Mouse (Mus musculus) kidney, adult 11 months (tissue): ENCODE data around the gene Cd4.
"Not testable (repeated sequence)": the region's sequence is repeated elsewhere in the genome, so short reads cannot be mapped to it uniquely, and the experiment has no call there.

Experiments
- DNase-seq: peaks from one replicate; pipeline ENCODE4 v3.0.0; 2022

The Cd4 gene

DNA sequence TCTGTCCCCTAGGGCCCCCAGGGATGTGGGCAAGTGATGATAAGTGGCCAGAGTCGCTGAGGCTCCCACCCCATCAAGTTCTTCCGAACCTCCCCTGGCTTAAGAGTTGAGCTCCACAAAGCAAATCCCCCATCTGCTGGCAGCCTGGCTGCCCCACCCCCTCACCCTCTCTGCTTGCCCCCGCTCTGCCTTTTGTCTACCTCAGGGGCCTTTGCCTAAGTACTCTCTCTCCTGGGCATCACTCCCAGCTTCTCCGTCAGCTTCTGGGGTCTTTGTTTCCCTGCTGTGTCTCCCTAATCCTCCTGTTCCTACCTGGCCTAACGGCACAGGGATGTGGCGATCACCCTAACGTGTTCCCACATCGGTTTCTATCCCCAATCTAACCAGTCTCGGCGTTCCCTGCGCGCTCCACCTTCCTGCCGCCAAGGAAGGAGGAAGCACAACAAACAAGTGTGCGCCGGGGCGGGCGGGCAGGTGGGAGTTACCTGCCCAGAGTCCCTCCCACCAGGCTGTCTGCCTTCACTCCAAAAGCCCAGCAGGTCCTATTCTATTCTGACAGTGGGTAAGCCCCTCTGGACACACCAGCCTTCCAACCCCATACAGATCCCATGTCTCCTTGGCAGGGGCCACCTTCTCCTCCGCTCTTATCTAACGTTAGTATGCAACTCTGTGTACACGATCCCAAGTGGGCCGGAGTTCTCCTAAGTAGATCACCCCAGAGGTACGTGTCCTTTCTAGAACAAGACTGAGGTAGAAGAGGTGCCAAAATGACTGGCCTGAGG is 27.3 kb upstream of the Cd4 start:
- DNase-seq = peak; percentile 71

DNA sequence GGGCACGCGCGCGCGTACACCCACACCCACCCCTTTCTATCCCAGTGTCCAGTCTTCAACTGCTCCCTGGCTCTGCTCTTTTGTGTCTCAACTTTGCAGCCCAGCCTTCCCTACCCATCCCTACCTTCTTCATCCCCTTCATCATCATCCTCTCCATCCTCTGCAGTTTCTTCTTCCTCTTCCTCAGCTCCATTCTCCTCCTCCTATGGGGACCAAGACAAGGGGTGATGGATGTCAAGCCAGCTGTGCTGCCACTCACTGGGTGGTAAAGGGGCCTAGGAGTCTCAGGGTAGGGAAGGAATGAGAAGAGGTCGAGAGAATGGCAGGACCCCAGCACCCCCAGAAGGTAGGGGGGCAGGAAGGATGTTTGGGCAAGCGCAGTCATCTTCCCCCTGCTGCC is 26.5 kb upstream of the Cd4 start:
- DNase-seq = no peak

DNA sequence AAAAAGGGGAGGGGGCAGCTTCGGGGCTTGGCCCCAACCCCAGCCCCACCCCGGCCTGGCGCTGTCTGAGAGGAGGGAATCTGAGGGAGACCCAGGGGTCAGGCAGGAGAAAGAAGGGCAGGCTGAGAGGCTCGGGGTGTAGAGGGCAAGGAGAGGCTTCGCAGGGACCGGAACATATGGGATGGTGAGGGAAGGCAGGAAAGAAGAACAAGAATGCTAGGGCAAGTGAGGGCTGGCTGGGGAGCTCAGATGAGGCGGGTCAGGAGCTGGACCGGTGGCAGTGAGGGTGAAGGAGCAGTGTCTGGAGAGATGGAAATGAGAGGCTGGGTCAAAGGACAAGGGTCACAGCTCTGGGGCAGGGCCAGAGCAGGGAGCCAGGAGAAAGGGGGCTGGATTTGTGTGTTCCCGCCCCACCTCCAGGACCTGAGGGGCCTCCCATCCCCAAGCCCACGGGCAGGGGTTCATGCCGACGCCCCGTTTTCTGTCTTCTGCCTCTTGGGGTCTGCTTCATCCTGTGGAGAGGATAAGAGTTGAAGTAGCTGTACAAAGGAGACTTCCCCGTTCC is 25.8 kb upstream of the Cd4 start:
- DNase-seq = peak; percentile 75

DNA sequence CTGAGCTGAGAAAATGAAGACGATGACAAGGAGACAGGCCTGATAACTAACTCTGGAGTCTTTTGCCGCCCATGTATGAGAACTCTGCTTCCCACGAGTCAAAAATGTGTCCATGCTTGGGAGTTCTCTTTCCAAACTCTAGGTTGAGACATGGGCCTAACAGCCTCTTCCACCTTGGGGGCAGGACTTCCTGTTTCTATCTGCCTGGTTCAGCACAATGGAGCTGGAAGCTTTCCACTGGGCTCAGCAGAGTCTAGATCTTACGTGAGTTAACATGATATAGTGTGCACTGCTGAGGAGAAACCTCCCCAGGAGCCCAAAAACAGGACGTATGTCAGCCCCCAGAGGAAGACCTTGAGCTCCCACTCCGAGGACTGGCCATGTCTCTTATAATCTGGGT is 25.2 kb upstream of the Cd4 start:
- no peak for DNase-seq

DNA sequence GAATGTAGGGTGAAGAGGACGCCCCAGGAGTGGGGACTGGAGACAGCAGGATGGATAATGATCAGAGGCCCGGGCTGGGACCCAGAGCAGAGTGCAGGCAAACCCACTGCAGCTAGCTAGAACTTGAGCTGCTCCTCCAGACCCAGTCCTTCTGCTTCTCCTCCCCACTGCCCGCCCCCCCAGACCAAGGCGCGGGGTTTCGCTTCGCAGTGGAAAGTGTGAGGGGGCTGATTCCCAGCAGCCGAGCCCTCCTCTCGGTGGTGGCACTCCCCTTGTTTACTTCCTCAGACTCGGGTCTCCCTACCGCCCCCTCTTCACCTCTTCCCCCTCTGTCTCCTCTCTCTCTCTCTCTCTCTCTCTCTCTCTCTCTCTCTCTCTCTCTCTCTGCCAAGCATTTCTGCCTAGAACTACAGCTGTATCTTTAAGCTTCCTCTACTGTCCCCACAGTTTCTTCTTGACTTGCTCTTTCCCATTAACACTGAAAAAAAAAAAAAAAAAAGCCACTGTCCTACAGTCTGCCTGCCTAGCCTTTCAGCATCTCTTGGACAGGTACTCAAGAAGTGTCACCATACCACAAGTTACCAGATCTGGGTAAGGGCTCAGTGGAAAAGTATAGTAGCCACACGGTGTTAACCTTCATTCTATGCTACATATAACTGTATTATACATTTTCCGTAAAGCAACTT is 23.7 kb upstream of the Cd4 start, which contains the start of gene Lag3:
TSS of gene Lag3 (minus strand) at position 173 of the 686 bp plus-strand sequence.
- DNase-seq = no peak

DNA sequence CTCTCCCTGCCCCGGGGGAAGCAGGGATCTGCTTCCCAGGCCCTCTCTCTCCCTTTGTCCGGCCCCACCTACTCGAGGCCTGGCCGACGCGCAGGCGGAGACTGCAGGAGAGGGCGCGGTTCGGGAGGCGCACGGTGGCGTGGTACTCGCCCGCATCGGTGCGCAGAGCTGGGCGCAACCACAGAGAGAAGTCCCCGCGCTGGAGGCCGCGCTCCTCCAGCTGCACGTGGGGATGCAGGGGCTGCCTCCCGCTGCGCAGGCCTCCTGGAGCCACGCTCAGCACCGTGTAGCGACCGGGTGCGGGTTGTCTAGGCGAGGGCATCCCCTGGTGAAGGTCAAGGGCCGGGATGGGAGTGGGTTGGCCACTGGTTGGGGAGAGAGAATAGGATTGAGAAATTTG is 22.0 kb upstream of the Cd4 start:
- no peak for DNase-seq

DNA sequence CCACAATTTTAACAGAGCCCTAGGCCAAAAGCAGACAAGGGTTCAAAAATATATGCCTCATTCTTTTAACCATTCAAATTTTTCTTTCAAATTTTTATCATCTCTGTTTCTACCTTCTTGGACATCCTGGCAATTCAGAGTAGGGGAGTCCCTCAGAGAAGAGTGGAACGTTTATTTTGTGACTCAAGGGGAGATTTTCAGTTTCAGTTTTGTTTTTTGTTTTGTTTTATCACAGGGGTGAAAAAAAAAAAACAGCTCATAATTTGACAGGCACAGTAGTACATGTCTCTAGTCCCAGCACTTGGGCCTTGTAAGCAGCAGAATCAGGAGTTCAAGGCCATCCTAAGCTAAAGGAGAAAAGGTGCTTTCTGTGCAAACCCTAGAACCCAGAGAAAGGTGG is 19.7 kb upstream of the Cd4 start:
- DNase-seq = no peak

DNA sequence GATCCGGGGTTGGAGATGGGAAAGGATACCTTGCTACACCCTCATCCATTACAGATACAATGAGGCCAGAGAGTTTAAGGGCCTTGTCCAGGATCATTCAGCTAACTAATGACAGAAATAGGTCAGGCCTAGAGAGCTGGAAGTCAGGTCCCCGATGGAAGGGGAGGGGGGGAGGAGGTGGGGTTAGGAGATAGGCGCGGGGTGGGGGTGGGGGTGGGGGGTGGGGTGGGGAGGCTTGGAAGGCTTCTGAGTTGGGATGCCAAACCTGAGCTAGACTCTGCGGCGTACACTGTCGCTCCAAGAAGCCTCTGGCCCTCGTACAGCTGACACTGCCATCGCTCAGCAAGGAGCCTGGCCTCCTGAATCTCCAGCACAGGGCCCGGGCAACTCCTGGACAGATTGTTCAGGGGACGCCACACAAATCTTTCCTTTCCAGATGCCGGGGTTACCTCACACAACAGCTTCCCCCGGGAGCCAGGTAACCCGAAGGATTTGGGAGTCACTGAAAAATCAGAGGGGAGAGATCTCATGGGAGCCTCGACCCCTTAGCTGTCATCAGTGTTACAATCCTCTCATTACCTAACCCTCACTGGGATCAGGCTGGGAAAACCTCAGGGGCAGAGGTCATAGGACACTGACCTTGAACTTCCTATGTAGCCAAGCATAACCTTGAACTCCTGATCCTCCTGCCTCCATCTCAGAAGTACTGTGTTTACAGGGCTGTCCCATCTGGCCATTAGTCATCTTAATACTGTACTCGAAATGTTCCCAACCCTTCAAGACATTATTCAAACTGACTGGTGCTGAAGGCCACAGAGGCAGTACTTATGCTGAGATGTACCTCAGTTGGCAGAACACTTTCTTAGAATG is 17.2 kb upstream of the Cd4 start:
- no peak for DNase-seq

DNA sequence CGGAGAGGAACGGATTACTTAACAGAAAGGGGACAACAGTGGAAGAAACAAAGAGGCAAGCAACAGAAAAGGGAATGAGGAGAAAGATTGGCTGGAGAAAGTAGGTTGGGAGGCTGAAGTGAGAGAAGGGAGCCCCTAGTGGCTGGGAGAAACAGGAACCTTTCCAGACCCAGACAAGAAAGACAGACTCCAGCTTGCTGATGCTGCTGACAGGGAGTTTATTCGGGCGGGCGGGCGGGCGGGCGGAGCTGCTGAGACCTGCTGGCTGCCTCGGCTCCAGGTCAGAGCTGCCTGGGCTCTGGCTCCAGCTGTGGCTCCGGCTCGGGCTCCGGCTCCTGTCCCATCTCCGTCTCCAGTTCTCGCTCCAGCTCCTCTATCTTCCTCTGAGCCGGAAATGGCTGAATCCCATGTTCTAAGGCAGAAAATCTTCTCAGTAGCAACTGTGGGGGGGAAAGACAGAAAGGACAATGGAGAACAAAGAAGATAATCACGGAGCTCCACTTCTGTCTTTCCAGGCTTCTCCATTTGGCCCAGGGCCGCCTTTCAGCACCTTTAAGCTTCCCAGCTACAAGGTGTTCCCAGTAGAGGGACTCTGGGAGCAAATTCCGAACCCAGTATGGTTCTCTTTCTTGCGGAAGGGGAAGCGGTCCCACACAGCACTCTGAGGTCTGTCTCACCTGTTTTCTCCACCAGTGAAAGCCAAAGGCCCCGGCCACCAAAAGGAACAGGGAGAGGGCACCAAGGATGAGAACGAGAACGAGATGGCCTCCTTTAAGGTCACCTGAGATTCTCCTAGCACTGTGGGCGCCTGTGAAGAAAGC is 16.4 kb upstream of the Cd4 start:
- peak; percentile 83 for DNase-seq

DNA sequence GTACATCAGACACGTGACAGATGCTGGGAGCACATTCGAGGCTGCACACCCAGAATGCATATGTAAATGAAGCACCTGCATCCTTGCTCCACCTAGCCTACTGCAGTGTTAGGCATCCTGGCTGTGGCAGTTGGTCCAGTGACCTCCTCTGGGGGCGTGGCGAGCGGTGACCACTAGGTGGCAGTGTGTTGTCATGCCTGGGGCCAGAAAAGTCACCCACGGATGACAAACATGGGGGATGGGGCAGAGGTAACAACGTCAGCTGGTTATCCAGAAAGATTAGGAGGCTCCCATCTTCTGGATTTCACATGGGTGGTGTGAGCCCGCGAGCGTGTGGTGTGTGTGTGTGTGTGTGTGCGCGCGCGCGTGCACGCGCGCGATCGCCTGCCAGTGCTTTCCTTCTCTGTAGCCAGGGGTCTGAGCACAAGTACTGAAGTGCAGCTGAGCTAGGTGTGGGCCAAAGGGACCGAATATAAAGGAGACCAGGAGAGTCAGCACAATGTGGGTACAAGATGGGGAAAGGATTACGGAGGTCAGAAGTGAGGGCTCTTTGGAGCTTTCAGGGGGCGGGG is 15.6 kb upstream of the Cd4 start:
- DNase-seq = peak; percentile 95

DNA sequence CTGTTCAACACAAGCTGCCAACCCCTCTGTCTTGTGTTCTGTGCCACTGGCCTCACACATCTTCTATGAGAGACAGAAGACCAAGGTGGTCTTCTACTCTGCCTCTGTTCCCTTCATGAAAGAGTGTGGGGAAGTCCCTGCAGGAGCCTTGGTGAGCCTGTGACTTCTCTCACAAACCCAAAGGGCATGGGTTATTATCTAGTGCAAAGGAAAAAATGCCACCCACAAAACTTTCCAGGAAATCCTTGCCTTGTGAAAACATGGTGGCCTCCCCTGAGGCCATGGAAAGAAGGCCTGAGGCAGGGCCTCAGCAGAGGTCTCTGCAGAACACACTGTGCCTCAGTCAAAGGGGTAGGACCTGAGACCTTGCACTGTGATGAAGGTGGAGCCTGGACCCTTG is 13.8 kb upstream of the Cd4 start:
- DNase-seq = no peak

DNA sequence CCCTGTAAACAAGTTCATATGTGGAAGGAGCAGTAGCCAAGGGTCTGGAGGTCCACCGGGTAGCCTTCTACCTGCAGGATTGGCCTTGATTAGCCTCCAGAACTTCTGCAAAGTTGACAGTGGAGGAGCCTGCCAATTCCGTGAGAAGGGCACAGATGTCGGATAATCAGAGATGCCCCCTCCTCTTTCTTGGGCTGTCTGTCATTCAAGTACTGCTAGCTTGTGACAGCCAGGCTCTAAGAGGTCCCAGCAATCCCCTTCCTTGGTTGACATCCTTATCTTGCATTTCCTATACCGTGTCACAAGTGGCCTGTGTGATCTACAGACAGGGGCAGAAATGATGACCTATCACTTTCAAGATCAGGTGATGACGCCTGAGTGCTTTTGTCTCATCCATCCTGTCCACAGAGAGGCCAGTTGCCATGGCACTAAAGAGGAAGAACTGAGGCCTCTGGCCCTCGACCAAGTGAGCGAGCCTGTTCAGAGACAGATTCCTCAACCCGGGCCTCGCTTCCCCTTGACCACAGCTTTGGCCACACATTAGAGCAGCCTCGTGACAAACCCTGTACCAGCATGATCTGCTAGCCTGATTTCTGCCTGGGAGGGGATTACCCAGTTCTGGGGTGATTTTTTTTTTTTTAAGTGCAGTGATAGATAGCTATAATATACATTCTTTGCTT is 12.9 kb upstream of the Cd4 start:
- no peak for DNase-seq

DNA sequence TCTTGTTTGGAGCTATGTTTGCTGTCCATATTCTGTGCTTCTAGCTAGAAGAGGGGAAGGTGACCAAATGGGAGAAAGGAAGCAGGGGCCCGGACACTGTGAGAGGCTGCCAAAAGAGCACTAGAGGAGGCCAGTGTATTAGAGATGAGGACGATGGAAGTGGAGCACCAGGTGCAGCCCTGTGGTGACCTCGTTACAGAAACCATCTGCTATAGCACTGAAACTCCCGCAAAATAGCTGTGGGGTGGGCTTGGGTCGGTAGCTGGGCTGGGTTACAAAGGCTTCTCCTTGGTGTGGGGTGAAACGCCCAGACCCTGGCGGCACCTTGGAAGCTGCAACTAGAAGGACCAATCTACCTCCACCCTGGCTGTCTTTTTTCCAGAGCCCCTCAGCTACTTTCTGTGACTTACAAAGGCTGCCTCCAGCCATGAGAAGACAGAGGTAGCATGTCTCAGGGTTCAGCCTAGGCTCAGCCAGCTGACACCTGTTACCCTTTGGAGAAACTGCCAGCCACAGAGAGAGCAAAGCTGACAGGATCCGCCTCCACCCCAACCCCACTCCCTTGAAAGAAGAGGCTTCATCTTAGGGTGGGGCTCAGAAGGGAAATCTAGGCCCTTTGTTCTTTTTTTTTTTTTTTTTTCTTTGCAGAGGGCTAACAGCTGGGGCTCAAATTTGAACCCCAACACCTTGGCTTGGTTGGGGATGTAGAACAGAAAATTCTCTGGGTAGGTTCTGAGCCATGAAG is 12.2 kb upstream of the Cd4 start:
- DNase-seq = no peak

DNA sequence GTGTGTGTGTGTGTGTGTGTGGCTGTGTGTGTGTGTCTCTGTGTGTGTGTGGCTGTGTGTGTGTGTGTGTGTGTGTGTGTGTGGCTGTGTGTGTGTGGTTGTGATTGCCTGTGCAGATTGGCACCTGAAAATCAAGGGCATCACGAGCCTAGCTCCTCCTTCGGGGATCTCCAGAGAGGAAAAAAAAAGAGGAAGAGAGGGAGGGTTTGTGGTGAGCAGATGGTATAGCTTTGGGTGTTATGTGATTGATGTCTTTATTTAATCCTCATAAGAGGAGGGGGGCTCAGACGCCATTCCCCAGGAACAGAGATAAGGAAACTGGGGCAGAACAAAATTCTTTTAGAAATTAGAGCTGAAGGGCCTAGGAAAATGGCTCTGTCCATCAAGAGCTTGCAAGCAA is 10.3 kb upstream of the Cd4 start:
- no peak for DNase-seq

DNA sequence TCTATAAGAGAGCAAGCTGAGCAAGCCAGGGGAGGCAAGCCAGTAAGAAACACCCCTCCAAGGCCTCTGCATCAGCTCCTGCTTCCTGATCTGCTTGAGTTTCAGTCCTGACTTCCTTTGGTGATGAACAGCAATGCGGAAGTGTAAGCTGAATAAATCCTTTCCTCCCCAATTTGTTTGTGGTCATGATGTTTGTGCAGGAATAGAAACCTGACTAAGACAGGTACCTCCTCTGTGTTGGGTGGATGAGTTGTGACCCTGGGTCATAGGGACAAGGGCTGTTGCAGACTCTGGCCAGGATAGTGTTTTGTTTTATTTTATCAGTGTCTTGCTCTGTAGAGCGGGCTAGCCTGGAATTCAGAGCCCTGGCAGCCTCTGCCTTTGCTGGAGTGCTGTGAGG is 6.1 kb upstream of the Cd4 start:
- not testable (repeated sequence) for DNase-seq

DNA sequence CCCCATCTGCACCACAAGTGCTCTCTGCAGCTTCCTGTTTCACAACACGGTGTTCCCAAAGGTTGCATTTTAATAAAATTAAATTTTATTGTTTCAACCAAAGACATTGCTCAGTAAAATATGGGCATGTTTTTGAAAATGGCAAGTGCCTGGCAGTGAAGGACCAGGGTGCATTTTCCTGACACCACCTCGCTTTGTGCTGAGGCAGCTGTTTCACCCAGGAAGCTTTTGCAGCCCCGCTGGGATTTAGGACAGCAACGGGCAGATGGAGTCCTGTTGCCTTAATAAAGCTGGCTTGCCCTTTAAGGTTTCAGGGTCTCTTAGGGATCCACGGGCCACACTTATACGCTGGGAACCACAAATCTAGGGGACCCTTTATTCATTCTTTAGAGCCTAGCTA is 3.0 kb upstream of the Cd4 start:
- DNase-seq = no peak

DNA sequence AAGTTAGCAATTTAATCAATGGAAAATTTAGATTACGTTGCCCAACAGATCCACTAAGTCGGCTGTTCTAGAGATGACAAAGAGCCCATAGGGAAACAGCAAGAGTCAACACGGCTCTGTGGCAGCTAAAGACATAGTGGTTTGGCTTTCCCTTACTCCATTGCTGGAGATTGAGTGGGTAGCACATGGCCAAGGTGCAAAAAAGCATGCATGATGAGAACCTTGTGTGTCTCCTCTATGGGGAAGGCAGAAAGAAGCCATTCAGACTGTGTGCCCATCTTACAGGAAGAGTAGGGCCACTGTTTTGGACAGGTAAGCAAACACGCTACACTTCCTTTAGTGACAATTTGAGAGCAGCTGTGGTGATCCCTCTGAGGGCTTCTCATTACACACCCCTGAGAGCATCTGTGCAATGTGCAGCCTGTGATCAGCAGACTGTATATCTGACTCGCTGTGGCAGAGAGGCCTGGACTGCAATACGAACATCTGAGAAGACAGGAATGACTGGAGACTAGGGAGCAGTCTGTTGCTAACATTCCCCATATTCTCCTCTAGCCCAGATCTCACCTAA is 619 bp upstream of the Cd4 start:
- no peak for DNase-seq

DNA sequence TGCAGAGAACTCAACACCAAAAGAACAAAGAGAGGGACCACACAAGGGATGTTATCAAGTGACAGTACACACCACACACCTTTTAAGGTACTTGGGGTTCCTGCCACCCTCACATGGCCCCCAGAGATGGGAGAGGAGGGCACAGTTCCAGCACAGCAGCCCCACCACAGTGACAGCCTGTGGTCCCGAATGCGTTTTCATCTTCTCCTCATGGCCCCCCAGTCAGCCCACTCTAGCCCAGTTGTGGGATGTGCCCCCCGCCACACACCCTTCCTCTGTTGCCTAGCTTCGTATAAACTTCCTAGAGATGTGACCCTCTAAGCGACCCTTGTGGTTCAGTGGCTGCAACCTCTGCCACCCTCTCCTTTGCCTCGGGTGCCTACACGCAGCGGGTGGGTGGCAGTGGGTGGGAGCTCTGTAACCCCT is 2.1 kb downstream of the Cd4 start:
- DNase-seq = no peak

DNA sequence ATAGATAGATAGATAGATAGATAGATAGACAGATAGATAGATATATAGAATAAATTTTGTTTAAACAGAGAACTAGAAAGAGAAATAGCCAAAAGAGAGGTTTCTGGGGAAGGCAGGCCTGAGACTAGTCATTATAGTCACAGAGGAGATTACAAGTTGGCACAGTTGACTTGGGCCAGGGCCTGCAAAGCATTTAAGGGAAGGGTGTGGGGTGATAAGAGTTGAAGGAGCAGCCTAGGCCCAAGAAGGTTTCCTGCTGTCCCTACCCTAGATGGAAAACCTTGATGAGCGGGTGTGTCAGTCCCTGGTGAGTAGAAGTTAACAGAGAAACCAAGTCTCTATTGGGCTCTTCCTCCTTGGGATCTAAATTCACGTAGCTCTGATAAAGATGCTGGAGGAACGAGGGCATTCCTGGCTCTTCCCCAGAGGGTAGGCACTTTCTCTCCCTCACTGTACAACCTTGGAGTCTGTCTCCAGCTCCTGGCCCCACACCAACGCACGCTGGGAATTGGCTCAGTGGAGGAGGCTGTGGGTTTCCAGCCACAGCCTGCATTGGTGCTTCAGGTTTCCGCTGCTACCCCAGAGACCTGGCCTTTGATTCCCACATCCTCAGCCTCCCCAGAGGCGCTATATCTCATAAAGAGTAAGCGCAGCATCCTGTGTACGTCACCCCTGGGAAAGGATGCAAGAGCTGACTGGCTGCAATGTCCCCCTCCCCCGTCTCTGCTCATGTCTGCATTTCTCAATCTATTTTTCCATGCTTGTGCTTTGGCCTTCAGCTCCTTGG is 3.1 kb downstream of the Cd4 start:
- DNase-seq = no peak
